Mouse (Mus musculus) C2C12 (cell line): ENCODE measurements around the gene Gm47985.

Experiments
- CEBPB ChIP-seq: IDR thresholded peaks from one replicate; pipeline ENCODE4 v1.6.1; 2011; ENCODE audit warnings: low read depth, mild to moderate bottlenecking, control low read depth, moderate library complexity
- CTCF ChIP-seq: IDR thresholded peaks from one replicate; pipeline ENCODE4 v1.5.1; 2011; ENCODE audit not compliant: control insufficient read depth, insufficient read depth, insufficient read length
- MAX ChIP-seq: IDR thresholded peaks from one replicate; pipeline ENCODE4 v1.6.1; 2011; ENCODE audit warnings: mild to moderate bottlenecking, control low read depth
- MYOG ChIP-seq: IDR thresholded peaks from one replicate; pipeline ENCODE4 v1.6.1; 2011; ENCODE audit not compliant: control insufficient read depth, insufficient read length; ENCODE audit errors: extremely low read depth

- no peak for TF ChIP-seq MYOG
- no peak for TF ChIP-seq CTCF
- no peak for TF ChIP-seq MAX
- no peak for TF ChIP-seq CEBPB
These were observed 3.7 kb upstream of the Gm47985 start for GRCm38 (mm10) chr1:151178505-151179083.
